Mouse (Mus musculus) MEL (cell line): Measurements from ENCODE around the gene Slc25a34. TPM values are rescaled to one million over a fixed set of nuclear protein-coding genes. Genes with fewer than 3 reads are reported as not detected.

ENCODE experiments used
- DNase-seq: peaks from one replicate; pipeline ENCODE4 v3.0.0; 2011; ENCODE audit warnings: low read depth, low spot score
- H3K27ac ChIP-seq: 2 replicates; pipeline ENCODE4 v1.5.1; 2012; ENCODE audit warnings: low read depth, mild to moderate bottlenecking, control low read depth, low read length, moderate library complexity; ENCODE audit not compliant: control insufficient read depth
- H3K27me3 ChIP-seq, 2 experiments: fragments of 150-350 bp in 1 of 2; sonication (generic) in 1 of 2; 2 replicates each; pipeline ENCODE4 v1.6.1; 2012; ENCODE audit warnings: low read length in 2 of 2, mild to moderate bottlenecking in 2 of 2, improper control_type of control experiment in 1 of 2, moderate library complexity in 1 of 2; ENCODE audit not compliant: insufficient read depth in 2 of 2, control insufficient read depth in 1 of 2
- H3K36me3 ChIP-seq, 2 experiments: 2 replicates each; pipeline ENCODE4 v1.6.1; 2012 to 2014; ENCODE audit warnings: low read length in 2 of 2, improper control_type of control experiment in 1 of 2, inconsistent platforms in 1 of 2, mild to moderate bottlenecking in 1 of 2; ENCODE audit not compliant: insufficient read depth in 2 of 2, control insufficient read depth in 1 of 2
- H3K4me1 ChIP-seq, 2 experiments: fragments of 150-350 bp in 1 of 2; sonication (generic) in 1 of 2; 2 replicates each; pipeline ENCODE4 v1.6.1; 2012; ENCODE audit warnings: low read length in 2 of 2, improper control_type of control experiment in 1 of 2, mild to moderate bottlenecking in 1 of 2; ENCODE audit not compliant: insufficient read depth in 2 of 2, control insufficient read depth in 1 of 2
- H3K4me3 ChIP-seq, 2 experiments: fragments of 150-350 bp in 1 of 2; sonication (generic) in 1 of 2; 2 replicates each; pipeline ENCODE4 v1.5.1; 2012; ENCODE audit warnings: low read depth in 2 of 2, low read length in 2 of 2, mild to moderate bottlenecking in 2 of 2, moderate library complexity in 2 of 2, control low read depth in 1 of 2, improper control_type of control experiment in 1 of 2; ENCODE audit not compliant: control insufficient read depth in 1 of 2, insufficient read depth in 1 of 2
- H3K79me2 ChIP-seq: 2 replicates; pipeline ENCODE4 v1.6.1; 2012; ENCODE audit warnings: mild to moderate bottlenecking, low read length, moderate library complexity; ENCODE audit not compliant: control insufficient read depth, poor library complexity, insufficient read depth
- H3K9ac ChIP-seq: 2 replicates; pipeline ENCODE4 v1.6.1; 2012; ENCODE audit warnings: low read depth, mild to moderate bottlenecking, control low read depth, low read length, moderate library complexity; ENCODE audit not compliant: control insufficient read depth, poor library complexity, severe bottlenecking
- H3K9me3 ChIP-seq: fragments of 150-350 bp; sonication (generic); replicated peaks from 2 replicates; pipeline ENCODE4 v1.6.1; 2012; ENCODE audit warnings: mild to moderate bottlenecking, low read length, improper control_type of control experiment, moderate library complexity; ENCODE audit not compliant: insufficient read depth
- CHD1 ChIP-seq: IDR thresholded peaks from 2 replicates; pipeline ENCODE4 v1.6.1; 2012; ENCODE audit warnings: low read depth, mild to moderate bottlenecking, inconsistent platforms, low read length, improper control_type of control experiment
- CHD2 ChIP-seq: IDR thresholded peaks from 2 replicates; pipeline ENCODE4 v1.6.1; 2011; ENCODE audit warnings: low read length, improper control_type of control experiment
- ETS1 ChIP-seq: IDR thresholded peaks from 2 replicates; pipeline ENCODE4 v1.6.1; 2012; ENCODE audit warnings: low read depth, mild to moderate bottlenecking, inconsistent platforms, low read length, improper control_type of control experiment, moderate library complexity
- GATA1 ChIP-seq: IDR thresholded peaks from 2 replicates; pipeline ENCODE4 v1.6.1; 2011; ENCODE audit warnings: low read depth, low read length, improper control_type of control experiment
- HCFC1 ChIP-seq: IDR thresholded peaks from 2 replicates; pipeline ENCODE4 v1.6.1; 2012; ENCODE audit warnings: low read depth, mild to moderate bottlenecking, inconsistent platforms, low read length, improper control_type of control experiment, moderate library complexity
- JUND ChIP-seq: IDR thresholded peaks from 2 replicates; pipeline ENCODE4 v1.6.1; 2011; ENCODE audit warnings: low read depth, mild to moderate bottlenecking, improper control_type of control experiment, low read length
- MAFK ChIP-seq: IDR thresholded peaks from 2 replicates; pipeline ENCODE4 v1.6.1; 2011; ENCODE audit warnings: low read depth, mild to moderate bottlenecking, low read length, improper control_type of control experiment, borderline replicate concordance
- MAZ ChIP-seq: IDR thresholded peaks from 2 replicates; pipeline ENCODE4 v1.6.1; 2012; ENCODE audit warnings: low read depth, mild to moderate bottlenecking, inconsistent platforms, low read length, improper control_type of control experiment
- NELFE ChIP-seq: IDR thresholded peaks from 2 replicates; pipeline ENCODE4 v1.6.1; 2011; ENCODE audit warnings: low read depth, low read length, improper control_type of control experiment
- NRF1 ChIP-seq: IDR thresholded peaks from 2 replicates; pipeline ENCODE4 v1.6.1; 2014; ENCODE audit warnings: low read depth, mild to moderate bottlenecking, inconsistent platforms, low read length, improper control_type of control experiment, moderate library complexity; ENCODE audit not compliant: poor library complexity, insufficient read depth, severe bottlenecking
- POLR2AphosphoS2 ChIP-seq: IDR thresholded peaks from 2 replicates; pipeline ENCODE4 v1.6.1; 2011; ENCODE audit warnings: low read length, improper control_type of control experiment
- POLR2AphosphoS5 ChIP-seq: IDR thresholded peaks from 2 replicates; pipeline ENCODE4 v1.6.1; 2012; ENCODE audit warnings: low read depth, borderline replicate concordance, mild to moderate bottlenecking, inconsistent platforms, low read length, moderate library complexity, mixed read lengths
- SMC3 ChIP-seq: IDR thresholded peaks from 2 replicates; pipeline ENCODE4 v1.6.1; 2011; ENCODE audit warnings: low read depth, low read length, improper control_type of control experiment
- TBP ChIP-seq: IDR thresholded peaks from 2 replicates; pipeline ENCODE4 v1.8.0; 2011; ENCODE audit warnings: low read depth, low read length, improper control_type of control experiment
- UBTF ChIP-seq: IDR thresholded peaks from 2 replicates; pipeline ENCODE4 v1.6.1; 2012; ENCODE audit warnings: low read depth, mild to moderate bottlenecking, inconsistent platforms, low read length, improper control_type of control experiment, moderate library complexity, borderline replicate concordance; ENCODE audit not compliant: insufficient read depth
- USF1 ChIP-seq: IDR thresholded peaks from 2 replicates; pipeline ENCODE4 v1.6.1; 2014; ENCODE audit warnings: low read depth, mild to moderate bottlenecking, inconsistent platforms, low read length, improper control_type of control experiment, moderate library complexity
- ZC3H11A ChIP-seq: IDR thresholded peaks from 2 replicates; pipeline ENCODE4 v1.6.1; 2012; ENCODE audit warnings: low read depth, mild to moderate bottlenecking, inconsistent platforms, low read length, improper control_type of control experiment
- ZMIZ1 ChIP-seq: IDR thresholded peaks from 2 replicates; pipeline ENCODE4 v1.6.1; 2012; ENCODE audit warnings: low read depth, mild to moderate bottlenecking, inconsistent platforms, low read length, improper control_type of control experiment, moderate library complexity
- ZNF384 ChIP-seq: IDR thresholded peaks from 2 replicates; pipeline ENCODE4 v1.6.1; 2012; ENCODE audit warnings: low read depth, mild to moderate bottlenecking, inconsistent platforms, low read length, improper control_type of control experiment
- polyA plus RNA-seq, 2 experiments: library from polyadenylated mRNA; stranded (reverse) in 1 of 2; unstranded in 1 of 2; fragments of >175 nt in 1 of 2; fragments of >200 nt in 1 of 2; gene quantifications; 2 replicates each; pipeline versions ENCODE4 v1.2.1 to v1.2.4; 2012; ENCODE audit warnings: low replicate concordance in 2 of 2, low read depth in 1 of 2; ENCODE audit not compliant: insufficient read length in 2 of 2, insufficient read depth in 1 of 2, missing spikeins in 1 of 2
- total RNA-seq: library from RNA; depleted of rRNA; stranded (reverse); fragments of 300-350 nt; gene quantifications from 2 replicates; pipeline ENCODE4 v1.2.3, GENCODE M21; 2012

Slc25a34 gene
- total and polyA plus RNA-seq, 3 experiments, result 0.10 TPM; not detected in 2

- Histone ChIP-seq H3K4me3 (no peak overlapping the region), H3K36me3 (no peaks in the 10 kb centered on the region), H3K4me1 (no peaks in the 10 kb centered on the region; a peak in 1 of 4 replicates), H3K27ac (no peak overlapping the region), H3K27me3 (no peaks in the 10 kb centered on the region; a peak in 1 of 4 replicates), H3K79me2 (no peaks in the 10 kb centered on the region), H3K9me3 (no peaks in the 10 kb centered on the region), H3K9ac (no peak overlapping the region)
- TF ChIP-seq MAZ (no peak), ZC3H11A (no peak), ETS1 (no peak), CHD1 (no peak), JUND (no peak), UBTF (no peak), TBP (no peak), CHD2 (no peak), NRF1 (no peak), POLR2AphosphoS2 (no peak), POLR2AphosphoS5 (no peak), USF1 (no peak), MAFK (no peak), NELFE (no peak), ZMIZ1 (no peak), ZNF384 (no peak)
- DNase-seq, result no peak
These were observed 24.7 kb downstream of the Slc25a34 start for GRCm38 (mm10) chr4:141598894-141599250.

- no peak overlapping the region for H3K27ac ChIP-seq
- no peaks in the 10 kb centered on the region for H3K36me3 ChIP-seq
- H3K9me3 ChIP-seq, result no peaks in the 10 kb centered on the region
- no peak overlapping the region for H3K4me3 ChIP-seq
- no peaks in the 10 kb centered on the region for H3K79me2 ChIP-seq
- H3K9ac ChIP-seq, result no peak overlapping the region
- no peaks in the 10 kb centered on the region; a peak in 1 of 4 replicates for H3K4me1 ChIP-seq
- H3K27me3 ChIP-seq, result no peaks in the 10 kb centered on the region; a peak in 1 of 4 replicates
- TF ChIP-seq JUND (no peak), TBP (no peak), GATA1 (no peak), SMC3 (no peak), ZC3H11A (no peak), ZNF384 (no peak), NELFE (no peak), HCFC1 (no peak)
- DNase-seq, result no peak
These were observed 25.3 kb downstream of the Slc25a34 start for GRCm38 (mm10) chr4:141598199-141598893.
